Mouse (Mus musculus): ENCODE results near the gene Naglu.
A peak's percentile ranks its signal among the peaks of the same experiment; 100 is the strongest.

The Naglu gene

DNA sequence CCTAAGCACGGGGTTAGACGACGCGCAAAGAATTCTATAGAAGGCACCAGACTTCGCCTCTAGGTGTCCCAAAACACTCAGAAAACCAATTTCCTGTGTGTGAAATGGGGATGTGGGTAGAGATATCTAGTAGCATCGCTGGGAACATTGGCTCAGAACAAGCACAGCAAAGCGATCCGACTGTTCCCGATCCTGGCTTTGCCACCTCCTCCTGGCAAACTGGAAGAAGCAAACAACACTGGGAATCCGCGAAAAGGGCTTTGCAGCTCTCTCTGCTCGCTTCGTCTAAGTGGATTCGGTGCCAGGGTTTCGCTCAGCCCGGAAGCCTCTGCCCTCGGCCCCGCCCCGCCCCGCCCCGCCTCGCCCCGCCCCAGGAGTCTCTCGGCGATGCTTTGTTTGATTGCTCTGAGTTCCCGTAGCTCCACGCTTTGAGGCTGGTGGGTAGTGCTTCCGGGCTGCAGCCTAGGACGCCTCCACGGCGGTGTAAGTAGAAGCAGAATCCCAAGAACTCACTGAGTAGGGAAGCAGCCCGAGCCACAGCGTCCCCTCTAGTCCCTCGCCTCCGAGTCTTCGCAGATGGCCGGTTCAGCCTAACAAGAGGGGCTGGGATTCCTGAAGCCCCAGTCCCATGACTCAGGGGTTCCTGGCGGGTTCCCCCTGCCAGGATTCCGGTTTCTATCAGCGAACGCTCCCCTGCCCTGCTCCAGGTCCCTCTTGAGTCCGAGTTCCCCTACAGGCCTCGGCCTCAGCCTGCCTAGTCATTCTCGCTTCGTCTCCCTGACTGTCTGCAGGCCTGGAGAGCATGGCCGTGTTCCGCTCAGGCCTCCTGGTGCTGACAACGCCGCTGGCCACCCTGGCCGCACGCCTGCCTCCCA, 12.6 kb downstream of the Naglu start, which contains the start of gene Coasy:
Gene Coasy (plus strand): TSS at position 358 of the 875 bp plus-strand sequence.
- DNase-seq (ENCODE audit: extremely low read depth, insufficient read length, low spot score), result peak; percentile 84

DNA sequence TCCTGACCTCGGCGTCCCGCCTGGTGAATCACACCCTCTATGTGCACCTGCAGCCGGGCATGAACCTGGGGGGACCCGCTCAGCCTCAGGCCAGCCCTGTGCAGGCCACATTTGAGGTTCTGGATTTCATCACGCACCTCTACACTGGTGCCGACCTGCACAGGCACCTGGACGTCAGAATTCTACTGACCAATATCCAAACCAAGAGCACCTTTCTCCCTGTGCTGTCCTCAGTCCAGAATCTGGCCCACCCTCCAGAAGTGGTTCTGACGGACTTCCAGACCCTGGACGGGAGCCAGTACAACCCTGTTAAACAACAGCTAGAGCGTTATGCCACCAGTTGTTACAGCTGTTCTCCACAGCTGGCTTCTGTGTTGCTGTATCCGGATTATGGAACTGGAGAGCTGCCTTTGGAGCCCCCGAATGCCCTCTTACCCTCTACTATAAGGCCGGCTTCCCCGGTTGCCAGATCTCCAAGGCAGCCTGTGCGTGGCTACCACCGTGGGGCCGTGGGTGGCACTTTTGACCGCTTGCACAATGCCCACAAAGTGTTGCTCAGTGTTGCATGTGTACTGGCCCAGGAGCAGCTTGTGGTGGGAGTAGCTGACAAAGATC, 13.4 kb downstream of the Naglu start:
- DNase-seq (ENCODE audit: extremely low read depth, insufficient read length, low spot score), result no peak

DNA sequence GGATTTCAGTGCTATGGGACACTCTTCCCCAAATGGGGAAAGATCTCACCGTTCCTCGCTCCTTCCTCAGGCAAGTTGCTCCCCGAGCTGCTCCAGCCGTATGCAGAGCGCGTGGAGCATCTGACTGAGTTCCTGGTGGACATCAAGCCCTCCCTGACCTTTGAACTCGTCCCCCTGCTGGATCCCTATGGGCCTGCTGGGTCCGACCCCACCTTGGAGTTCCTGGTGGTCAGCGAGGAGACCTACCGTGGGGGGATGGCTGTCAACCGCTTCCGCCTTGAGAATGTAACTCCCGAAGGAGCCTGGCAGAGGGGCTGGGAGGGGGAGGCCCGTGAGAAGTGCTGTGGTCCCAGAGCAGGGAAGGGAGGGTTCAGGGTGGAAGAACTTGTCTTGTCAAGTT, 14.4 kb downstream of the Naglu start:
- no peak for DNase-seq (ENCODE audit: extremely low read depth, insufficient read length, low spot score)

DNA sequence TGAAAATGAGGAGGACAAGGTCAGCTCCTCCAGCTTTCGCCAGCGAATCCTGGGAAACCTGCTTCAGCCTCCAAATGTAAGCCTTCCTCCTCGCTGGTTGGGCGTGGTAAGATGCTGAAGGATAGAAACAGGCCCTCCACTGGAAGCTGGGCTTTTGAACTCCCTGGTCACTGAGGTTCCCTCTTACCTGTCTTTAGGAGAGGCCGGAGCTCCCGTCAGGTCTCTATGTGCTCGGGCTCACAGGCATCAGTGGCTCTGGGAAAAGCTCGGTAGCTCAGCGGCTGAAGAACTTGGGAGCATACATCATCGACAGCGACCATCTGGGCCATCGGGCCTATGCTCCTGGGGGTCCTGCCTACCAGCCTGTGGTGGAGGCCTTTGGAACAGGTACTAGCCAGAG, 15.0 kb downstream of the Naglu start:
- DNase-seq (ENCODE audit: extremely low read depth, insufficient read length, low spot score), result no peak

DNA sequence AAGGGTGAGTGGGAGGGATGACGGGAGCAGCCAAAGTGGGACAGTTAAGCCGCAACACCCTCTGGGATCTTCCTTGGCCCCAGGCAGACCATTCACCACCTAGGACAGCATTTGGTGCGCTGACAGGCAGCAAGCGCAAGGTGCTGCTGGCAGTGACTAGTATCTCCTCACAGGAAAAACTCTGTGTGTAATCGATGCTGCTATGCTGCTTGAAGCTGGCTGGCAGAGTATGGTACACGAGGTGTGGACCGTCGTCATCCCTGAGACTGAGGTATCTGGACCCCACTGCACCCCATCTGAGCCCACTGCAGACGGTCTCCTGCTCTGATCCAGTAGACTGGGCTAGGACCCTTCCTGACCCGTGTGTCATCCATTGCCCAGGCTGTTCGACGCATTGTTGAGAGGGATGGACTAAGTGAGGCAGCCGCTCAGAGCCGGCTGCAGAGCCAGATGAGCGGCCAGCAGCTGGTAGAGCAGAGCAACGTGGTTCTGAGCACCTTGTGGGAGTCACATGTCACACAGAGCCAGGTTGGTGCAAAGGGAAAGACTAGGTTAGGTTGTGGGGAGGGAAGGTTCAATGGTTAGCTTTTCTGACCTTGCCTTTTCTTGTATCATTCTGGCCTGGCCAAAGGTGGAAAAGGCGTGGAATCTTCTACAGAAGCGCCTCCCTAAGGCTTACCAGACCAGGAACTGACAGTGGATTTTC, 16.0 kb downstream of the Naglu start:
- no peak for DNase-seq (ENCODE audit: extremely low read depth, insufficient read length, low spot score)

DNA sequence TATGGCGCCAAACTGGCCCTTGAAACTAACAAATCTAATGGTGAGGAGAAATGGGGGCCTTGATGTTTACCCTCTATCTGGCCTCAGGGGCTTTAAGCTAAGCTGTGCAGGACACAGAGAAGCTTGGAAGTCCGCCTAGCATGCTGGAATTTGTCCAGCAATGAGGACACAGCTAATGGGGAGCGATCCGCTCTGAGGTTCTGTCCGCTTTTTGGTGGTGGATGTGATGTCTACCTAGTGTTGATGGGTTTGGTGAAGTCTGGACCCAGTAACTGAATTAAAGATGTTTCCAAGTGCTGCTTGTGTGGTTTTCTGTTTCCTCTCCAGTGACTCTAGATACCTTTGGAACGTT, 16.5 kb downstream of the Naglu start:
- DNase-seq (ENCODE audit: extremely low read depth, insufficient read length, low spot score), result no peak

DNA sequence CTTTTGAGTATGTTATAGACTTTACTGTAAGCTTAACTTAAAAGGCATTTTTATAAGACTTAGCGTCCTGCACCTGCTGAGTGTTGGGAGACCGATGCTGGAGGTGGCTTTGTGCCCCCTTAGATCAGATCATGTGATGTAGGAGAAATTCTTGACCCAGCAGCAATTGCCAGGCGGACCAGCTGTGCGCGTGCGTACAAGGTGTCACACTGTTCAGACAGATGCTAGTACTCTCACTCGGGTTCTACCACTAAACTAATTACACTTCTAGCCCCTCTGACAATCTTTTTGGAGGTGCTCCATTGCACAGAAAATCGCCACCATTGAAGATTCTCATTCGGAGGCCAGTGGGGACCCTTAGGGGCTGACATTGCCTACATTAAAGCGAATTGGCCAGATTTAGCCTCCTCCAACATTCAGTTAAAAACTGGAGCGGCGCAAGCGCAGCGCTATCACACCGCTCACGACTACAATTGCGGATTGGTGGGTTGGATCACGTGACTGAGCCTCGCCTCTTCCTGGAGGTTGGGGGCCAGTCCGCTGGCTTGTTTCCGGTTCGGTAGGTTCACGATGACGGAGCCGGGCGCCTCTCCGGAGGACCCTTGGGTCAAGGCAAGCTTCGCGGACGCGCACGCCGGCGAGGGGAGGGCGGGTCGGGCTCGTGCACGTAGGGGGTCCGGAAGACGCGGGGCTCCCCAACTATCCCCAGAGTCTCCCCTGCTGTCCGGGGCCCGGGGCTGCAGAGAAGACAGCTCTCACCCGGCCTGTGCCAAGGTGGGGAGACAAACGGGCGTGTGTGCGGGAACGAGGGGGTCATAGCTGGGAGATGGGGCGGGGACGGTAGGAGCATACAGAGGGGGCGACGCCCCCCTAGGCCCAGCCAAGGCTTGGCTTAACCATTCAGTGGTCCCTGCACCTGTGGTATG, 17.2 kb downstream of the Naglu start, which contains the start of gene Mlx:
Gene Mlx (plus strand): TSS at position 522 of the 926 bp plus-strand sequence.
- peak; percentile 82 for DNase-seq (ENCODE audit: extremely low read depth, insufficient read length, low spot score)

GRCm38 (mm10) chr11:101087682-101088055, 17.9 kb downstream of the Naglu start:
- no peak for DNase-seq (ENCODE audit: extremely low read depth, insufficient read length, low spot score)

- DNase-seq (ENCODE audit: extremely low read depth, insufficient read length, low spot score), result no peak
Observed at GRCm38 (mm10) chr11:101089931-101090330, 20.1 kb downstream of the Naglu start.

DNA sequence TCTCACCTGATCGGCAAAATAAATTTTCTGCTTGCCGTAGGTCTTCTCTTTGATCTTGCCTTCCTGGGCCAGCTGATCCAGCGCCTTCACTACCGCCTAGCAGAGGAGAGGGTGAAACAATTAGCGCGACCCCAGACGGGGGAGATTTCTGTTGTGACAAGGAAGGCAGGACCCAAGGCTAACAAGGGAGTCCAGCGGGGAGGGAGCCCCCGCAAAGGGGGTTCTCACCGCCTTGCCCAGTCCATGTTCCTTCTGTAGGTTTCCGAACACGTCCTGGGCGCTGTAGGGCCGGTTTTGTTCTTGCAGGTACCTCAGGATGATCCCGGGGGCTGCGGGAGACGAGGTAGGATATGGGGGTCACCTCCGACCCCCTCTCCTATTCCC, 25.1 kb downstream of the Naglu start:
- DNase-seq (ENCODE audit: extremely low read depth, insufficient read length, low spot score), result no peak

GRCm38 (mm10) chr11:101095314-101096024, 25.7 kb downstream of the Naglu start, which contains the start of gene Psmc3ip:
Psmc3ip (minus strand) TSS chr11:101095436.
- peak; percentile 89 for DNase-seq (ENCODE audit: extremely low read depth, insufficient read length, low spot score)

GRCm38 (mm10) chr11:101098231-101098630, 28.4 kb downstream of the Naglu start:
- DNase-seq (ENCODE audit: extremely low read depth, insufficient read length, low spot score), result no peak

GRCm38 (mm10) chr11:101103011-101103410, 33.2 kb downstream of the Naglu start:
- DNase-seq (ENCODE audit: extremely low read depth, insufficient read length, low spot score), result no peak

DNA sequence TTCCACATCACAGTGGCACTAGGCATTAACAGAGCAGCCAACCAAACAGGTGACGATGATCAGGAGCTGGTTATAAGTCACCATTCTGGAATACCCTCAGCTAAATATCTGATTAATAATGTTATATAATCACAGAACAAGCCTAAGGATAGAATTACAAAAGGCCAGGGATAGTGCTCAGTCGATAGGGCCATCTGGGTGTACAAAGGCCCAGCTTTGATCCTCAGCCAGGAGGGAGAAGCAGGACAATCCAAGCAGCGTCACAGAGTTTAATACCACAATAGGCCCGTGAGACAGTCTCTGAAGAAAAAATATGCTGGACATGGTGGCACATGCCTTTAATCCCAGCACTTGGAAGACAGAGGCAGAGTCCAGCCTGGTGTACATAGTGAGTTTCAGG, 39.5 kb downstream of the Naglu start:
- DNase-seq (ENCODE audit: extremely low read depth, insufficient read length, low spot score), result no peak

DNA sequence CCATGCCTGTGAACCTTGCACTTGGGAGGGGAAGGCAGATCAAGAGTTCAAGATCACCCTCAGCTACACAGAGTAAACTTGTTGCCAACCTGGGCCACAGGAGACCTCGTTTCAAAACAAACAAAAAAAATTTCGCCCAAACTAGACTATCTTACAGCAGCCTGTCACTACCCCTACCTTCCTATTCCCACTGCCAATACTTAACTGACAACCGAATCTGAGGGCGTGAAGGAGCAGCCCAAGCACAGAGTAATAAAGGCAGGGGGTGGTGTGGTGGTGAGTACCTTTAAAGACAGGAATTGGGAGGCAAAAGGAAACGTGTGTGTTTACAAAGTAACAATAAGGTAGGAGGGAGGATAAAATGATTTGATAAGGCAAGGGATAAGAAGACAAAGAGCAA, 40.9 kb downstream of the Naglu start:
- no peak for DNase-seq (ENCODE audit: extremely low read depth, insufficient read length, low spot score)

- DNase-seq (ENCODE audit: extremely low read depth, insufficient read length, low spot score), result no peak
Observed at GRCm38 (mm10) chr11:101111178-101111577, 41.4 kb downstream of the Naglu start.

- no peak for DNase-seq (ENCODE audit: extremely low read depth, insufficient read length, low spot score)
Observed at GRCm38 (mm10) chr11:101112186-101112585, 42.4 kb downstream of the Naglu start.

GRCm38 (mm10) chr11:101115564-101115963, 45.8 kb downstream of the Naglu start:
- no peak for DNase-seq (ENCODE audit: extremely low read depth, insufficient read length, low spot score)

DNA sequence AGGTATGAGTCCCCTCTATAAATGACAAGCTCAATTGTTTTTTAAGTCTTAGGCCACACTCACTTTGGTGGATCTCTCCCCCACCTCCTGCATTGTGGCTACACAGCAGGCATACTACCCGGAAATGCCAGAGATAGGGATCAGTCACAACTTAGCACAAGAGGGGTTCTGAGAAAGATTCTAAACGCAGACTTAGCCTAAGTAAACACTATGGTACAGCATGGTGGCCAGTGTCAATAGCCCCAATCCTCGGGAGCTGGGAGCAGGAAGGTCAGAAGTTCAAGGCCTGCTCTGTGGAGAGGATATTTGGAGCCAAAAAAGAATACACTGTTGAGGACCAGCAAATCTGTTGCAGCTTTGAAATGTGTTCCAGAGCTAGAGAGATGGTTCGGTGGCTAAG, 48.3 kb downstream of the Naglu start:
- DNase-seq (ENCODE audit: extremely low read depth, insufficient read length, low spot score), result no peak
